Mouse (Mus musculus): ENCODE data around the gene Pdzrn3.

- TF ChIP-seq POLR2A (IDR thresholded peaks at IDR 0.05; ENCODE audit: insufficient read length, low read depth) (no peak), MAX (IDR thresholded peaks at IDR 0.05; ENCODE audit: low read depth) (no peak)
These were observed 47.3 kb downstream of the Pdzrn3 start for GRCm38 (mm10) chr6:101330392-101330791.
